Mouse (Mus musculus): ENCODE results near the gene AW822073. TPM values are rescaled to one million over a fixed set of nuclear protein-coding genes. Genes with fewer than 3 reads are reported as not detected.
"Not testable (repeated sequence)": the region's sequence is repeated elsewhere in the genome, so short reads cannot be mapped to it uniquely, and the experiment has no call there.

Gene AW822073
- total RNA-seq, 1 experiment from 2014 or later = not detected

GRCm38 (mm10) chr10:58223972-58224805, 541 bp downstream of the AW822073 start:
- ATAC-seq (replicated peaks; ENCODE audit: insufficient number of reproducible peaks, low FRiP score, low TSS enrichment, poor library complexity, severe bottlenecking) = not testable (repeated sequence)

- not testable (repeated sequence) for ATAC-seq (replicated peaks; ENCODE audit: insufficient number of reproducible peaks, low FRiP score, low TSS enrichment, poor library complexity, severe bottlenecking)
Measured at GRCm38 (mm10) chr10:58223161-58223560, 1.6 kb downstream of the AW822073 start.

GRCm38 (mm10) chr10:58221571-58221970, 3.2 kb downstream of the AW822073 start:
- ATAC-seq (replicated peaks; ENCODE audit: insufficient number of reproducible peaks, low FRiP score, low TSS enrichment, poor library complexity, severe bottlenecking) = not testable (repeated sequence)

- no peak for ATAC-seq (replicated peaks; ENCODE audit: insufficient number of reproducible peaks, low FRiP score, low TSS enrichment, poor library complexity, severe bottlenecking)
Measured at GRCm38 (mm10) chr10:58220726-58221125, 4.0 kb downstream of the AW822073 start.

- no peak for ATAC-seq (replicated peaks; ENCODE audit: insufficient number of reproducible peaks, low FRiP score, low TSS enrichment, poor library complexity, severe bottlenecking)
Measured at GRCm38 (mm10) chr10:58217366-58217765, 7.4 kb downstream of the AW822073 start.

- no peak for ATAC-seq (replicated peaks; ENCODE audit: insufficient number of reproducible peaks, low FRiP score, low TSS enrichment, poor library complexity, severe bottlenecking)
Measured at GRCm38 (mm10) chr10:58215353-58215752, 9.4 kb downstream of the AW822073 start.

GRCm38 (mm10) chr10:58214934-58215333, 9.8 kb downstream of the AW822073 start:
- ATAC-seq (replicated peaks; ENCODE audit: insufficient number of reproducible peaks, low FRiP score, low TSS enrichment, poor library complexity, severe bottlenecking) = no peak

- no peak for ATAC-seq (replicated peaks; ENCODE audit: insufficient number of reproducible peaks, low FRiP score, low TSS enrichment, poor library complexity, severe bottlenecking)
Measured at GRCm38 (mm10) chr10:58214497-58214896, 10.2 kb downstream of the AW822073 start.

- ATAC-seq (replicated peaks; ENCODE audit: insufficient number of reproducible peaks, low FRiP score, low TSS enrichment, poor library complexity, severe bottlenecking) = no peak
Measured at GRCm38 (mm10) chr10:58212230-58212629, 12.5 kb downstream of the AW822073 start.

GRCm38 (mm10) chr10:58211213-58211612, 13.5 kb downstream of the AW822073 start:
- no peak for ATAC-seq (replicated peaks; ENCODE audit: insufficient number of reproducible peaks, low FRiP score, low TSS enrichment, poor library complexity, severe bottlenecking)

GRCm38 (mm10) chr10:58210514-58210913, 14.2 kb downstream of the AW822073 start:
- ATAC-seq (replicated peaks; ENCODE audit: insufficient number of reproducible peaks, low FRiP score, low TSS enrichment, poor library complexity, severe bottlenecking) = no peak

GRCm38 (mm10) chr10:58209710-58210467, 14.8 kb downstream of the AW822073 start:
- ATAC-seq (replicated peaks; ENCODE audit: insufficient number of reproducible peaks, low FRiP score, low TSS enrichment, poor library complexity, severe bottlenecking) = no peak

GRCm38 (mm10) chr10:58206639-58207404, 17.9 kb downstream of the AW822073 start:
- no peak for ATAC-seq (replicated peaks; ENCODE audit: insufficient number of reproducible peaks, low FRiP score, low TSS enrichment, poor library complexity, severe bottlenecking)

GRCm38 (mm10) chr10:58205986-58206385, 18.7 kb downstream of the AW822073 start:
- ATAC-seq (replicated peaks; ENCODE audit: insufficient number of reproducible peaks, low FRiP score, low TSS enrichment, poor library complexity, severe bottlenecking) = no peak

Other genes with a start within 250 kb of the AW822073 start
- not detected in 3 replicates for gene Duxf3, start 7.7 kb upstream of the AW822073 start, total RNA-seq (2017)
- 0.19 to 0.64 TPM in 2 of 3 replicates, not detected in the other for gene Gm4981, start 11.8 kb upstream of the AW822073 start, total RNA-seq (2017)
- 35.0 to 48.5 TPM (median 37.9 TPM) in 3 replicates for gene Gcc2, start 30.6 kb upstream of the AW822073 start, total RNA-seq (2017)
- gene Lims1, start 98.5 kb upstream of the AW822073 start, total RNA-seq (2017) = 106 to 148 TPM (median 112 TPM) in 3 replicates
- 156 to 190 TPM (median 175 TPM) in 3 replicates for gene Ranbp2, start 222.0 kb upstream of the AW822073 start, total RNA-seq (2017)